ENCODE assay signal across 8 mouse cellular contexts in genomic region chr17:12118561-12118925, GRCm38 (mm10). TPM values are rescaled to one million over a fixed set of nuclear protein-coding genes. Genes with fewer than 3 reads are reported as not detected.
DNase-seq lines count a peak whose midpoint lies in the region; ATAC-seq and TF ChIP-seq lines count a peak whose summit lies in the region.

Agpat4 (plus strand) TSS chr17:12118704.

- intact Hi-C loops in heart, postnatal 25 days (cut with DNase I) = loop anchor here (5.0 kb wide), 2 partner anchors 49 to 89 kb away; no protein-coding TSS in a partner anchor

- ATAC-seq in neutrophil, adult 5-6 weeks (ENCODE audit: extremely low read depth, insufficient number of reproducible peaks, low FRiP score, poor library complexity, severe bottlenecking) = no peak

- H3K9me3 ChIP-seq in E14TG2a.4 (ENCODE audit: low read length) = peaks cover 13% of the 10 kb centered on the region
- H3K9me3 ChIP-seq in embryonic facial prominence, embryonic 10.5 days = 0 out of 2 replicates have a peak, but pooled peaks cover 4% of the 10 kb centered on the region

- H3K27me3 ChIP-seq in E14TG2a.4 (ENCODE audit: insufficient read depth, low read length) = no peaks in the 10 kb centered on the region
- no peaks in the 10 kb centered on the region for H3K27me3 ChIP-seq in embryonic facial prominence, embryonic 10.5 days (replicated peaks; ENCODE audit: low read depth, poor library complexity, severe bottlenecking)

- H3K36me3 ChIP-seq in E14TG2a.4 (ENCODE audit: insufficient read depth, low read length) = peaks cover 4% of the 10 kb centered on the region
- peaks cover 6% of the 10 kb centered on the region for H3K36me3 ChIP-seq in embryonic facial prominence, embryonic 10.5 days (replicated peaks)

- under 1% methylated on average over 13 of the region's 13 CpGs for whole genome bisulfite sequencing in embryonic facial prominence, embryonic 10.5 days
- under 1% methylated on average over 13 of the region's 13 CpGs for WGBS in lung, adult 2 months

- H3K27ac ChIP-seq in embryonic facial prominence, embryonic 10.5 days (replicated peaks) = peak within 1 kb of the TSS; percentile 97
- H3K27ac ChIP-seq in layer of hippocampus, adult 2 months = peak within 1 kb of the TSS; percentile 95

- no peak for TF ChIP-seq POLR2A in lung, adult 2 months (IDR thresholded peaks at IDR 0.05; ENCODE audit: borderline replicate concordance, extremely low read depth, low read depth, low read length)

- peak within 1 kb of the TSS; percentile 83 for H3K4me3 ChIP-seq in E14TG2a.4 (replicated peaks; ENCODE audit: low read length)
- peak within 1 kb of the TSS; percentile 74 for H3K4me3 ChIP-seq in embryonic facial prominence, embryonic 10.5 days
- peak within 1 kb of the TSS; percentile 87 for H3K4me3 ChIP-seq in layer of hippocampus, adult 2 months
- H3K4me3 ChIP-seq in lung, adult 2 months (replicated peaks; ENCODE audit: extremely low read depth, low read depth, low read length) = peak within 1 kb of the TSS; percentile 92

- peaks cover 52% of the 10 kb centered on the region for H3K4me1 ChIP-seq in E14TG2a.4 (replicated peaks; ENCODE audit: low read depth, low read length)
- H3K4me1 ChIP-seq in embryonic facial prominence, embryonic 10.5 days = peaks cover 26% of the 10 kb centered on the region
- peaks cover 8% of the 10 kb centered on the region for H3K4me1 ChIP-seq in lung, adult 2 months (ENCODE audit: control insufficient read depth, insufficient read depth, low read length)

- peak; percentile 15 for DNase-seq in adipocyte (ENCODE audit: low spot score)
- DNase-seq in embryonic facial prominence, embryonic 10.5 days (ENCODE audit: low spot score) = no peak
- DNase-seq in heart, postnatal 25 days (ENCODE audit: low spot score) = peak; percentile 6
- DNase-seq in layer of hippocampus, adult 2 months (ENCODE audit: low spot score in 2 of 2) = peak; percentile 28
- no peak for DNase-seq in lung, adult 2 months
- no peak for DNase-seq in T-cell, adult 2 months (ENCODE audit: low spot score)

- TF ChIP-seq CTCF in E14TG2a.4 (conservative IDR thresholded peaks at IDR 0.05; ENCODE audit: low read length) = no peak
- no peak for TF ChIP-seq CTCF in layer of hippocampus, adult 2 months (conservative IDR thresholded peaks at IDR 0.05)
- no peak for TF ChIP-seq CTCF in lung, adult 2 months (IDR thresholded peaks at IDR 0.05; ENCODE audit: insufficient read depth, low read length)

RNA-seq across cellular contexts. Expression of gene Agpat4, which starts in this region (rescaled TPM):
- polyA plus RNA-seq in embryonic facial prominence, embryonic 10.5 days (2016; fragmentation: Nextera tagmentation; extraction: Ambion mirVana) = 39.4 and 41.3 TPM in 2 replicates
- 1 to 10 TPM; 4.5 to 5.1 TPM for total RNA-seq in heart, postnatal 25 days (2021)
- total RNA-seq in layer of hippocampus, adult 2 months (2021) = 10 to 100 TPM; 62.2 to 66.9 TPM
- 40.1 and 50.7 TPM in 2 replicates for polyA plus RNA-seq in lung, adult 2 months (2012; rRNA removed)
- 10.9 and 11.3 TPM in 2 replicates for total RNA-seq in neutrophil, adult 5-6 weeks (2017)

Comparison
In these comparisons a context has a peak if more than half of its experiments do, and no peak if none do; other contexts are left out.
1. DNase-seq: peak in adipocyte (single experiment), heart, postnatal 25 days (single experiment) and layer of hippocampus, adult 2 months (2 of 2); none in embryonic facial prominence, embryonic 10.5 days (single experiment), lung, adult 2 months (single experiment) and T-cell, adult 2 months (single experiment).
2. Peak in every context shown above with its lines, with median percentiles within 50 percentile points of each other: H3K4me3 ChIP-seq.